Mouse (Mus musculus): ENCODE results near the gene Lrrc27.

The Lrrc27 gene

DNA sequence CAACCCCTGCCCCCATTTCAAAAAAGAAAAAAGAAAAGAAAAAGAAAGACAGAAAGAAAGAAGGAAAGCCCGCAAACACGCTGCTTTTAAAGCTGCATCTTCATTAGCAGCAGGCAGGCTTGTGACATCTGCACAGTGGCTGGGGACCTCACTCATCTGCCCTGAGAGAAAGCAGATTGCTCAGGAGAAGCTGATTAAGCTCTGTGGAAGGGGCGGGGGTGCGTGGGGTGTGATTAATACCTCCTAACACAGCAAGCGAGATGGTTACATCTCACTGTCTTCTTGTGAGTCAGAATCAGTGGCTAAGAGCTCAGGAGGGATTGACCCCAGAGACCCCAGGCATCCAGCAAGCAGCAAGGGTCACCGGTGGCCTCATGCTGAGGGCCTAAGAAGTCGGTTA lies 64.7 kb downstream of the Lrrc27 start:
- peaks cover 16% of the 10 kb centered on the region for H3K4me1 ChIP-seq (replicated peaks; ENCODE audit: low read depth, low read length)
- no peaks in the 10 kb centered on the region for H3K36me3 ChIP-seq (ENCODE audit: insufficient read depth, low read length)
- H3K4me3 ChIP-seq (replicated peaks; ENCODE audit: low read length): no peak overlapping the region
- TF ChIP-seq POU5F1 (IDR thresholded peaks at IDR 0.05; ENCODE audit: borderline replicate concordance, low read length): no peak
- no peak for TF ChIP-seq CTCF (conservative IDR thresholded peaks at IDR 0.05; ENCODE audit: low read length)
- TF ChIP-seq NANOG (IDR thresholded peaks at IDR 0.05; ENCODE audit: borderline replicate concordance, low read length): no peak
- H3K27me3 ChIP-seq (ENCODE audit: insufficient read depth, low read length): peaks cover 13% of the 10 kb centered on the region
- H3K9me3 ChIP-seq (ENCODE audit: low read length): no peaks in the 10 kb centered on the region

DNA sequence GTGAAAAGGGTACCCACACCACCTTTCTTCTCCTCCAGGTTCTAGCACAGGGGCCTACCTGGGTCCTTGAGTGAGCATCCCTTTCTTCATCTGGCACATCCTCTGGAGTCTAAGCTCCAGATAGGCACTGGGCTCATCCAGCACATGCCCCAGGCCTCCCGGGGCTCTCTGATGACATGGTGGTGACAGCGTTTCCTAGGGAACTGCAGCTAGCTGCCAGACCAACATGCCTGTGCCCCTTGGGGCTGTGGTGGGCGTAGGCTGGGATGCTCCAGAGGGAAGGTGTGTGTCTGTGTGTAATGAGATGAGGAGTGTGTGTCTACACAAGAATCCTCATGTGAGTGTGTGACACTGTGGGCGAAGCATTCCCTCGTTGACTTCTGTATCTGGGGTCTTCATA lies 66.8 kb downstream of the Lrrc27 start:
- H3K4me1 ChIP-seq (replicated peaks; ENCODE audit: low read depth, low read length): peaks cover 16% of the 10 kb centered on the region
- no peak for TF ChIP-seq CTCF (conservative IDR thresholded peaks at IDR 0.05; ENCODE audit: low read length)
- no peak for TF ChIP-seq POU5F1 (IDR thresholded peaks at IDR 0.05; ENCODE audit: borderline replicate concordance, low read length)
- TF ChIP-seq NANOG (IDR thresholded peaks at IDR 0.05; ENCODE audit: borderline replicate concordance, low read length): no peak

GRCm38 (mm10) chr7:139280044-139280443 lies 67.3 kb downstream of the Lrrc27 start:
- no peak for TF ChIP-seq NANOG (IDR thresholded peaks at IDR 0.05; ENCODE audit: borderline replicate concordance, low read length)
- no peak for TF ChIP-seq CTCF (conservative IDR thresholded peaks at IDR 0.05; ENCODE audit: low read length)
- no peak for TF ChIP-seq POU5F1 (IDR thresholded peaks at IDR 0.05; ENCODE audit: borderline replicate concordance, low read length)
- Histone ChIP-seq H3K4me3 (replicated peaks; ENCODE audit: low read length) (no peak overlapping the region), H3K27me3 (ENCODE audit: insufficient read depth, low read length) (peaks cover 5% of the 10 kb centered on the region), H3K4me1 (replicated peaks; ENCODE audit: low read depth, low read length) (peaks cover 16% of the 10 kb centered on the region), H3K36me3 (ENCODE audit: insufficient read depth, low read length) (no peaks in the 10 kb centered on the region), H3K9me3 (ENCODE audit: low read length) (no peaks in the 10 kb centered on the region)

More for the DNA sequence above, 66.8 kb downstream of the Lrrc27 start:
- H3K4me3 ChIP-seq (replicated peaks; ENCODE audit: low read length): no peak overlapping the region
- H3K36me3 ChIP-seq (ENCODE audit: insufficient read depth, low read length): no peaks in the 10 kb centered on the region
- H3K27me3 ChIP-seq (ENCODE audit: insufficient read depth, low read length): peaks cover 5% of the 10 kb centered on the region
- no peaks in the 10 kb centered on the region for H3K9me3 ChIP-seq (ENCODE audit: low read length)

- Histone ChIP-seq H3K36me3 (ENCODE audit: insufficient read depth, low read length) (no peaks in the 10 kb centered on the region), H3K4me1 (replicated peaks; ENCODE audit: low read depth, low read length) (peaks cover 24% of the 10 kb centered on the region), H3K27me3 (ENCODE audit: insufficient read depth, low read length) (no peaks in the 10 kb centered on the region; the same call in 1 of the 2 replicates), H3K9me3 (ENCODE audit: low read length) (no peaks in the 10 kb centered on the region), H3K4me3 (replicated peaks; ENCODE audit: low read length) (no peak overlapping the region)
- TF ChIP-seq NANOG (IDR thresholded peaks at IDR 0.05; ENCODE audit: borderline replicate concordance, low read length) (no peak), CTCF (conservative IDR thresholded peaks at IDR 0.05; ENCODE audit: low read length) (no peak), POU5F1 (IDR thresholded peaks at IDR 0.05; ENCODE audit: borderline replicate concordance, low read length) (no peak)
These were observed 68.4 kb downstream of the Lrrc27 start for GRCm38 (mm10) chr7:139281195-139281594.

DNA sequence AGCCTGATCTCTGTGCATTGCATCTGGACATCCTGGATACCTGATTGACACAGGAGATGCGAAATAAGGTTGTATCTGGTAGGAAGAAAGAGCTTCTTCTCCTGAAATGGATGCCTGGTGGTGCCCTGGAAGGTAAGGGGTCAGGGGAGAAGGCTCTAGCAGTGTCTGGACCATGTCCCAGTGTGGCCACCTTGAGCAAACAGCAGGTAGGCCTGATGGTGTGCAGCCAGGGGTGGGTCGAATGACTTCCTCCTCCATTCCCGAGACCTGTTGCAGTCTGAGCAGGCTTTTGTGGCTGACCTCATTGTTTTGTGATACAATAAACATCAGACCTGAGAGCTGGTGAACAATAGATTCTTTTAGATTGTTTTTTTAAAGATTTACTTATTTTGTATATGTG lies 69.2 kb downstream of the Lrrc27 start:
- Histone ChIP-seq H3K4me3 (replicated peaks; ENCODE audit: low read length) (no peak overlapping the region), H3K36me3 (ENCODE audit: insufficient read depth, low read length) (no peaks in the 10 kb centered on the region), H3K4me1 (replicated peaks; ENCODE audit: low read depth, low read length) (peaks cover 24% of the 10 kb centered on the region), H3K27me3 (ENCODE audit: insufficient read depth, low read length) (no peaks in the 10 kb centered on the region; the same call in 1 of the 2 replicates), H3K9me3 (ENCODE audit: low read length) (no peaks in the 10 kb centered on the region)
- TF ChIP-seq CTCF (conservative IDR thresholded peaks at IDR 0.05; ENCODE audit: low read length): no peak

DNA sequence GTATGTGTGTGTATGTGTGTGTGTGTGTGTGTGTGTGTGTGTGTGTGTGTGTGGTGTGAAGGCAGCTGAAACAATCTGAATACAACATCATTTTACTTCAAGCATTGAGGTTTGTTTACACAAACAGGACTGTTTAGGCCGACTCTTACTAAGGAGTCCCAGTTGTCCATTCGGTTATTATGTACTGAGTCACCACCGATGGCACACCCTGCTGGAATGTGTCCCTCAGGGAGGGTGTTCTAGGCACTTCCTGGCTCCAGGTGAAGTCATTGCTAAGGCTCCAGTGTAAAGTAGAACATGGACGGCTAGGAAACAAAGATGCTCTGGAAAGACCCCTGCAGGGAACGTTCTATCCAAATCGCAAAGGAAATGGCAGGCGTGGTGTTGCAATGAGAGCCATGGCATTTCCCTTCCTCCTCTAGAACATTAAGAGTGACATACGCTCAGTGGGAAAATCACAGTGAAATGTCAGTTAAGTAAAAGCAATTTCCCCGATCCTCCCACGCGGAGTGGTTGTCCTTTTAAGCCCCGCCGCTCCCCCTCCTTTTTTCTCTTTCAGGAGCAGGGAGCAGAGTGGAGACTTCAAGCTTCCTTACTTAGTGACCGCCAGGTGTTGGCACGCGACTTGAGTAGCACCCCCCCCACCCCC lies 72.6 kb downstream of the Lrrc27 start:
- H3K4me3 ChIP-seq (replicated peaks; ENCODE audit: low read length): no peak overlapping the region
- no peak for TF ChIP-seq NANOG (IDR thresholded peaks at IDR 0.05; ENCODE audit: borderline replicate concordance, low read length)
- no peak for TF ChIP-seq CTCF (conservative IDR thresholded peaks at IDR 0.05; ENCODE audit: low read length)
- no peak for TF ChIP-seq POU5F1 (IDR thresholded peaks at IDR 0.05; ENCODE audit: borderline replicate concordance, low read length)
- H3K27me3 ChIP-seq (ENCODE audit: insufficient read depth, low read length): 0 out of 2 replicates have a peak, but pooled peaks cover 5% of the 10 kb centered on the region
- H3K36me3 ChIP-seq (ENCODE audit: insufficient read depth, low read length): no peaks in the 10 kb centered on the region
- H3K9me3 ChIP-seq (ENCODE audit: low read length): no peaks in the 10 kb centered on the region
- peaks cover 24% of the 10 kb centered on the region for H3K4me1 ChIP-seq (replicated peaks; ENCODE audit: low read depth, low read length)

DNA sequence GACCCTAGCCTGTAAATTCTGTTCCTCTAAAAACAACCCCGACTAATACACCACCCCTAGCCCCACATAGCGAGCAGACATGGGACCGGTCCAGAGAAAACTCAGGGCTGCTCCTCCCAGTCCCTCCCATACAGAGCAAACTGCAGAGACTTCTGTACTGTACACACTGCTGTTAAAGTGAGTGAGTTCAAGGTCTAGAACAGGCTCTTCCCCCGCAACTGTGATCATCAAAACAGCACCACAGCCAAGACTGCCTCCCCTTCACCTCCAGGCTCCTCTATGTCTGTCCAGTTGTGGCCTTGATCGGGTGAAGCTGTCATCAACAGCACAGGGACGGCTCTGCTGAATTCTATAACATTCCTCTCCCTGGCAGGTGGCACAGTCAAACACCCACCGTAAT lies 75.8 kb downstream of the Lrrc27 start:
- Histone ChIP-seq H3K4me1 (replicated peaks; ENCODE audit: low read depth, low read length) (peaks cover 12% of the 10 kb centered on the region), H3K9me3 (ENCODE audit: low read length) (no peaks in the 10 kb centered on the region), H3K4me3 (replicated peaks; ENCODE audit: low read length) (no peak overlapping the region), H3K36me3 (ENCODE audit: insufficient read depth, low read length) (no peaks in the 10 kb centered on the region), H3K27me3 (ENCODE audit: insufficient read depth, low read length) (0 out of 2 replicates have a peak, but pooled peaks cover 5% of the 10 kb centered on the region)
- TF ChIP-seq NANOG (IDR thresholded peaks at IDR 0.05; ENCODE audit: borderline replicate concordance, low read length): no peak
- TF ChIP-seq POU5F1 (IDR thresholded peaks at IDR 0.05; ENCODE audit: borderline replicate concordance, low read length): no peak
- TF ChIP-seq CTCF (conservative IDR thresholded peaks at IDR 0.05; ENCODE audit: low read length): no peak
